Mouse (Mus musculus) ES-E14 (cell line): ENCODE measurements around the gene Rabepk. TPM values are rescaled to one million over a fixed set of nuclear protein-coding genes. Genes with fewer than 3 reads are reported as not detected.

Experiments used
- DNase-seq: peaks from one replicate; pipeline ENCODE4 v3.0.0-alpha.2; 2013; ENCODE audit warnings: low read depth, low spot score
- H3K27ac ChIP-seq: 2 replicates; pipeline ENCODE4 v1.5.1; 2012; ENCODE audit warnings: low read depth, mild to moderate bottlenecking, low read length, moderate library complexity, mixed read lengths; ENCODE audit not compliant: poor library complexity, insufficient read depth, severe bottlenecking
- H3K36me3 ChIP-seq: 2 replicates; pipeline ENCODE4 v1.6.1; 2012; ENCODE audit warnings: mild to moderate bottlenecking, low read length, moderate library complexity, mixed read lengths; ENCODE audit not compliant: control insufficient read depth, poor library complexity, insufficient read depth, severe bottlenecking
- H3K4me1 ChIP-seq, 2 experiments: fragments of 150-350 bp in 1 of 2; sonication (generic) in 1 of 2; 2 replicates each; pipeline ENCODE4 v1.6.1; 2012; ENCODE audit warnings: low read length in 2 of 2, mild to moderate bottlenecking in 1 of 2, mixed read lengths in 1 of 2; ENCODE audit not compliant: control insufficient read depth in 2 of 2, insufficient read depth in 2 of 2, poor library complexity in 1 of 2
- H3K4me3 ChIP-seq, 2 experiments: fragments of 150-350 bp in 1 of 2; sonication (generic) in 1 of 2; 2 replicates each; pipeline ENCODE4 v1.5.1; 2012; ENCODE audit warnings: low read length in 2 of 2, low read depth in 1 of 2, mild to moderate bottlenecking in 1 of 2, mixed read lengths in 1 of 2; ENCODE audit not compliant: insufficient read depth in 1 of 2, poor library complexity in 1 of 2, severe bottlenecking in 1 of 2
- H3K9ac ChIP-seq: 2 replicates; pipeline ENCODE4 v1.6.1; 2012; ENCODE audit warnings: low read depth, mild to moderate bottlenecking, low read length, mixed read lengths; ENCODE audit not compliant: poor library complexity, insufficient read depth, severe bottlenecking
- H3K9me3 ChIP-seq: fragments of 150-350 bp; sonication (generic); 2 replicates; pipeline ENCODE4 v1.6.1; 2012; ENCODE audit warnings: low read depth, mild to moderate bottlenecking, low read length; ENCODE audit not compliant: control insufficient read depth, insufficient read depth
- CHD2 ChIP-seq: IDR thresholded peaks from 2 replicates; pipeline ENCODE4 v1.6.1; 2014; ENCODE audit warnings: mild to moderate bottlenecking, low read depth, low read length, inconsistent platforms
- HCFC1 ChIP-seq: IDR thresholded peaks from 2 replicates; pipeline ENCODE4 v1.6.1; 2012; ENCODE audit warnings: low read length, inconsistent platforms, borderline replicate concordance; ENCODE audit not compliant: insufficient read depth
- MAFK ChIP-seq: IDR thresholded peaks from 2 replicates; pipeline ENCODE4 v1.6.1; 2014; ENCODE audit warnings: mild to moderate bottlenecking, low read depth, low read length, inconsistent platforms; ENCODE audit not compliant: insufficient read depth
- ZC3H11A ChIP-seq: IDR thresholded peaks from 2 replicates; pipeline ENCODE4 v1.6.1; 2012; ENCODE audit warnings: low read depth, mild to moderate bottlenecking, inconsistent platforms, low read length, borderline replicate concordance
- ZNF384 ChIP-seq: IDR thresholded peaks from 2 replicates; pipeline ENCODE4 v1.6.1; 2012; ENCODE audit warnings: low read depth, low read length, inconsistent platforms
- in situ Hi-C, 2 experiments: fragments of 600-800 bp; cut with MboI; formaldehyde crosslinking; loops; one replicate each; pipeline ENCODE4 v1.15.1; 2025; ENCODE audit warnings: low sequenced_read_pairs in 2 of 2, inconsistent platforms in 1 of 2; ENCODE audit not compliant: unreplicated experiment in 2 of 2
- total RNA-seq: library from RNA; depleted of rRNA; stranded (reverse); fragments of 300-350 nt; gene quantifications from 2 replicates; pipeline ENCODE4 v1.2.3, GENCODE M21; 2012

Gene Rabepk
- total RNA-seq, 1 experiment, result 32.7 TPM

DNA sequence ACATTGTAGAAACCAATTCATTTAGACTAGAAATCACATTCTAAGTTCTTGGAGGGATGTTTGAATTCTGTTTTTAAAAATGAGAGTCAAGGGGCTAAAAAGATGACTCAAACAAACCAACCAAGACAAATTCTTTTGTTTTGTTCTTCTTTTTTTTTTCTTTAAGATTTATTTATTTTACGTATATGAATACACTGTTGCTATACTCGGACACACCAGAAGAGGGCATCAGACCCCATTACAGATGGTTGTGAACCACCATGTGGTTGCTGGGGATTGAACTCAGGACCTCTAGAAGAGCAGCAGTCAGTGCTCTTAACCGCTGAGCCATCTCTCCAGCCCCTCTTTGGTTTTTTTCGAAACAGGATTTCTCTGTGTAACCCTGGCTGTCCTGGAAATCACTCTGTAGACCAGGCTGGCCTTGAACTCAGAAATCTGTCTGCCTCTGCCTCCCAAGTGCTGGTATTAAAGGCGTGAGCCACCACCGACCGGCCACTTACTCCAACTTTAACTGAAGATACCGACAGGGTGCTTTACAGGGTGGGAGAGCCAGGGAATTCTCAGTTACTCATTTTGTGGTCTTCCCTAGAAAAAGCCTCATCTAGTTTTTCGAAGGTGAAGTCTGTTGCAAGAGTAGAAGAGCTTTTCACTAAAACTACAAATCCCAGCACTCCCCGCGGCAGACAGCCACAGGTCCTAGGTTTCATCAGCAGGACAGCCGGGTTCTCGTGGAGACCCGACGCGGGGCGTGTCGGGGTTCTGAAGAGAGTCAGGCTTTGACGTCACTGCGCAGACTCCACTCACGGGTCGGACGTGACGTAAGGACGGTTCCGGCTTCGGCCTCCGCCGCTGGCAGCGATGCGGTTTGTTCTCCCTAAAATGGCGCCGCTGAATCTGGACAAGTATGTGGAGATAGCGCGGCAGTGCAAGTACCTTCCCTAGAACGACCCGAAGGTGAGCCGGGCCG, 2.1 kb upstream of the Rabepk start:
- H3K27ac ChIP-seq, result peak overlapping the region; percentile 90
- peak; percentile 98 for DNase-seq
- H3K9ac ChIP-seq, result peak overlapping the region; percentile 96
- in situ Hi-C loops, result no loop called here
- H3K4me1 ChIP-seq, result no peaks in the 10 kb centered on the region
- H3K4me3 ChIP-seq, result peak overlapping the region; percentile 94 to 99
- no peaks in the 10 kb centered on the region for H3K9me3 ChIP-seq
- H3K36me3 ChIP-seq, result peaks cover 8% of the 10 kb centered on the region
- TF ChIP-seq MAFK (no peak), HCFC1 (peak; percentile 95)

DNA sequence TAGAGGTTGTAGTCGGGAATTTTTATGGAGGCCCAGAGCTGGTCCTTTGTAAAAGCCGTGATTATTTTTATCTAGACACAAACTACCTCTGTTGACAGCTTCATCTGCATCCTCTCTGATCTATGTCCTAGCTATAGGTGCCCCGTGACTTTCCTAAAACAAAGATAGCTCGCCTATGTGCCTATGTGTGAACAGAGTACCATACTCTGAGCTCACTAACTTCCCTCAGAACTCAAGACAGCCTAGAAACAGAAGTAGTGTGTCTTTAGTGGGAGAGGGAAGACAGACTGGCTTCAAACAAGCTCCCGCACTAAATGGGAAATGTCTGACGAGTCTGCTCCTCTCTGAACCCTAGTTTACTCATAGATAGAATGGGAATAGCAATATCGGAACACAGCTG, 659 bp upstream of the Rabepk start:
- H3K4me3 ChIP-seq, result peak overlapping the region in 1 of 2 experiments; percentile 88; a peak in 2 of 4 replicates
- peaks cover 4% of the 10 kb centered on the region for H3K36me3 ChIP-seq

DNA sequence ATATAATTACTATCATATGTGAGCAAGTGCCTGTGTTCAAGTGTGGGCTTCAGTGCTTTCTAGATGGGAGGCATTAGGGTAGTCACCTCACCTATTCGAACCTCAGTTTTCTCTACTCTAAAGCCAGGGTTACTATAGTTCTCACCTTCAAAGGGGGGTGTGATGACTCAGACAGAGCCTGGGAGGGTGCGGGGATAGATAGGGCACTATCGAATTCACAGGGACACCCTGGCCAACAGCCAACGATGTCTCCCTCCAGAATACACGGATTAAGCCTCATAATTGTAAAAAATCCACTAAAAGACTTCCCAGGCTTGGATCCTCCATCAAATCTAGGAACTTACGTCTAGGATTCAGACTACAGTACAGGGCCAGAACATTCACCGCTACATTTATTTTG, 4.3 kb downstream of the Rabepk start:
- H3K9me3 ChIP-seq, result no peaks in the 10 kb centered on the region
- TF ChIP-seq MAFK (no peak), ZC3H11A (no peak), ZNF384 (no peak)
- H3K4me3 ChIP-seq, result no peak overlapping the region
- no peak for DNase-seq
- no peaks in the 10 kb centered on the region for H3K4me1 ChIP-seq
- in situ Hi-C loops, result no loop called here
- H3K9ac ChIP-seq, result no peak overlapping the region
- peaks cover 4% of the 10 kb centered on the region; the same call in 1 of the 2 replicates for H3K36me3 ChIP-seq
- no peak overlapping the region for H3K27ac ChIP-seq

More for the DNA sequence above, 659 bp upstream of the Rabepk start:
- Histone ChIP-seq H3K4me1 (no peaks in the 10 kb centered on the region), H3K9ac (no peak overlapping the region), H3K27ac (no peak overlapping the region), H3K9me3 (no peaks in the 10 kb centered on the region)
- in situ Hi-C loops, result no loop called here
- no peak for TF ChIP-seq ZNF384
- no peak for TF ChIP-seq ZC3H11A
- no peak for TF ChIP-seq HCFC1
- TF ChIP-seq CHD2, result no peak
- TF ChIP-seq MAFK, result no peak
- DNase-seq, result no peak

DNA sequence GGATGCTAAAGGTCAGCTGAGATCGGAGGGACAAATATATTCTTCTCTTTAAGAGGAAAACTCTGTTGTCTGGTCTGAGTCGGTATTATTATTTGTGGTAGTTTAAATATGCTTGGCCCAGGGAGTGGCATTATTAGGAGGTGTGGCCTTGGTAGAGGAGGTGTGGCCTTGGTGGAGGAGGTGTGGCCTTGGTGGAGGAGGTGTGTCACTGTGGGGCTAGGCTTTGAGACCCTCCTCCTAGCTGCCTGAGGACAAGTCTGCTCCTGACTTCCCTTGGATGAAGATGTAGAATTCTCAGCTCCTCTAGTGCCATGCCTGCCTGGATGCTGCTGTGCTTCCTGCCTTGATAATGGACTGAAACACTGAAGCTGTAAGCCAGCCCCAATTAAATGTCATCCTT, 5.2 kb downstream of the Rabepk start:
- no peak for DNase-seq
- Histone ChIP-seq H3K4me3 (no peak overlapping the region), H3K4me1 (no peaks in the 10 kb centered on the region), H3K27ac (no peak overlapping the region), H3K9ac (no peak overlapping the region), H3K36me3 (peaks cover 4% of the 10 kb centered on the region; the same call in 1 of the 2 replicates), H3K9me3 (no peaks in the 10 kb centered on the region)
- in situ Hi-C loops, result no loop called here
- TF ChIP-seq ZC3H11A (no peak), CHD2 (no peak), MAFK (no peak), ZNF384 (no peak), HCFC1 (no peak)
